In the genomic region with DNA sequence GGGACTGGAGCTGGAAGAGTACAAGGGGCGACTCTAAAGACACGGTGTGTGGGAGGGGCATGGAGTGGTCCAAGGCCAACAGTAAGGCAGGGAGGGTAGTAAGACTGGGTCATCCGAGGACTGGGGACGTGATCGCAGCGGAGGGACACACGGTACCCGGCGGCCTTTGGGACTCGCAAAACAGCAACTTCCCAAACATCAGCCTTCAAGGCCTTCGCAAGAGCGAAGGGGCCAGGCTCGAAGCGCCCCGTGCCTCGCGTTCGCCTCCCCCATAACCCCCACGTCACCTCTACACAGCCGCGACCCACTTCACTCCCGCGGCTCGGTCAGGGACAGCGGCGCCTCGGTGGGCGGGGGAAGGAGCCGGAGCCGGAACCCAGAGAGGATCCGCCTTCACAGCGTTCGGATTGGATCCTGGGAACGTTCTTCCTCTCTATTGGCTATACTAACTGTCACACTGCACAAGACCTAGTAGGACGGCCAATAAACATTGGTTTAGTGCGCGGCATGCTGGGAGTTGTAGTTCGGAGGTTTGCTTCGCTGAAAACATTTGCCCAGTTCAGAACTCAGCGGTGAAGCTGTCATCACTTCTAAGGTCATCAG, we compare ENCODE assay signal across 8 mouse cellular contexts. TPM values are rescaled to one million over a fixed set of nuclear protein-coding genes. Genes with fewer than 3 reads are reported as not detected.
DNase-seq lines count a peak whose midpoint lies in the region; ATAC-seq and TF ChIP-seq lines count a peak whose summit lies in the region.

A gene (minus strand): TSS at position 345 of the 603 bp plus-strand sequence.

- H3K79me2 ChIP-seq in C2C12 (ENCODE audit: control insufficient read depth, insufficient read depth): peaks cover 13% of the 10 kb centered on the region
- no peaks in the 10 kb centered on the region for H3K79me2 ChIP-seq in liver, adult 2 months (ENCODE audit: control insufficient read depth, insufficient read depth, low read length)
- H3K79me2 ChIP-seq in myocyte (ENCODE audit: control insufficient read depth, insufficient read depth): peaks cover 7% of the 10 kb centered on the region

- no peaks in the 10 kb centered on the region for H3K9me3 ChIP-seq in erythroblast, embryonic 14.5 days (ENCODE audit: control insufficient read depth, low read length)
- no peaks in the 10 kb centered on the region for H3K9me3 ChIP-seq in heart, embryonic 11.5 days (replicated peaks; ENCODE audit: control insufficient read depth, low read length)
- H3K9me3 ChIP-seq in kidney, embryonic 16.5 days (ENCODE audit: low read length): no peaks in the 10 kb centered on the region

- TF ChIP-seq CTCF in C2C12 (IDR thresholded peaks at IDR 0.05; ENCODE audit: control insufficient read depth, insufficient read depth, insufficient read length): no peak
- TF ChIP-seq CTCF in brain, embryonic 14.5 days (IDR thresholded peaks at IDR 0.05; ENCODE audit: borderline replicate concordance, extremely low read depth, insufficient read depth, insufficient read length): no peak
- TF ChIP-seq CTCF in liver, adult 2 months (IDR thresholded peaks at IDR 0.05; ENCODE audit: low read depth, low read length): no peak

- H3K4me2 ChIP-seq in heart, embryonic 11.5 days: peak within 1 kb of the TSS; percentile 75
- H3K4me2 ChIP-seq in kidney, embryonic 16.5 days (replicated peaks; ENCODE audit: low read depth, low read length): peak within 1 kb of the TSS; percentile 77
- peak within 1 kb of the TSS; percentile 93 for H3K4me2 ChIP-seq in myocyte (ENCODE audit: low read depth)

- no peaks in the 10 kb centered on the region for H3K79me3 ChIP-seq in C2C12 (ENCODE audit: low read depth)

- under 1% methylated on average over 40 of the region's 40 CpGs for WGBS in heart, embryonic 11.5 days (ENCODE audit: insufficient replicate concordance)
- under 1% methylated on average over 40 of the region's 40 CpGs for WGBS in kidney, embryonic 16.5 days
- WGBS in liver, adult 2 months: 1% methylated on average over 40 of the region's 40 CpGs

- peak; percentile 99 for ATAC-seq in heart, embryonic 11.5 days (replicated peaks; ENCODE audit: insufficient number of reproducible peaks, low FRiP score, low TSS enrichment)
- ATAC-seq in kidney, embryonic 16.5 days (ENCODE audit: low FRiP score, low TSS enrichment): peak; percentile 100

- H3K9ac ChIP-seq in heart, embryonic 11.5 days (ENCODE audit: low read depth, low read length): peak within 1 kb of the TSS; percentile 88
- H3K9ac ChIP-seq in kidney, embryonic 16.5 days (replicated peaks; ENCODE audit: low read length): peak within 1 kb of the TSS; percentile 85
- peak within 1 kb of the TSS; percentile 85 for H3K9ac ChIP-seq in liver, adult 2 months (ENCODE audit: low read depth, low read length)

- peak within 1 kb of the TSS; percentile 57; the same call in 1 of the 2 replicates for H3K27ac ChIP-seq in heart, embryonic 11.5 days (ENCODE audit: low read depth, low read length)
- H3K27ac ChIP-seq in kidney, embryonic 16.5 days (ENCODE audit: low read length): peak within 1 kb of the TSS; percentile 5; the same call in 1 of the 2 replicates
- peak within 1 kb of the TSS; percentile 57 for H3K27ac ChIP-seq in liver, adult 2 months (replicated peaks; ENCODE audit: insufficient read depth, low read depth, low read length)

- peak within 1 kb of the TSS; percentile 52 for H3K4me3 ChIP-seq in C2C12 (ENCODE audit: insufficient read depth, poor library complexity, severe bottlenecking)
- H3K4me3 ChIP-seq in erythroblast, embryonic 14.5 days (replicated peaks): peak within 1 kb of the TSS; percentile 81
- H3K4me3 ChIP-seq in heart, embryonic 11.5 days (ENCODE audit: low read depth, low read length): peak within 1 kb of the TSS; percentile 73
- peak within 1 kb of the TSS; percentile 80 for H3K4me3 ChIP-seq in kidney, embryonic 16.5 days (ENCODE audit: low read length)
- H3K4me3 ChIP-seq in liver, adult 2 months (ENCODE audit: insufficient read depth, low read depth, low read length): peak within 1 kb of the TSS; percentile 73
- peak within 1 kb of the TSS; percentile 76 for H3K4me3 ChIP-seq in myocyte

- peak; percentile 99 for DNase-seq in brain, embryonic 14.5 days (ENCODE audit: low read depth)
- peak; percentile 98 for DNase-seq in liver, adult 2 months (ENCODE audit: extremely low read depth, low read depth, low spot score)
- peak; percentile 97 for DNase-seq in splenic B cell, adult 2 months (ENCODE audit: low read depth, low spot score)

- peaks cover 48% of the 10 kb centered on the region for H3K4me1 ChIP-seq in erythroblast, embryonic 14.5 days (ENCODE audit: control insufficient read depth)
- peaks cover 9% of the 10 kb centered on the region; the same call in 1 of the 2 replicates for H3K4me1 ChIP-seq in heart, embryonic 11.5 days (ENCODE audit: control insufficient read depth, insufficient read depth, low read length)
- peaks cover 15% of the 10 kb centered on the region for H3K4me1 ChIP-seq in kidney, embryonic 16.5 days (ENCODE audit: insufficient read depth, low read length)
- peaks cover 10% of the 10 kb centered on the region for H3K4me1 ChIP-seq in liver, adult 2 months (ENCODE audit: control insufficient read depth, insufficient read depth, low read length)

- peak within 1 kb of the TSS; percentile 84 for H3ac ChIP-seq in C2C12 (ENCODE audit: control insufficient read depth, insufficient read length, low read depth)
- peak within 1 kb of the TSS; percentile 50 for H3ac ChIP-seq in myocyte (ENCODE audit: control insufficient read depth, insufficient read length)

- peak; percentile 65; the same call in 1 of the 2 replicates for TF ChIP-seq POLR2A in brain, embryonic 14.5 days (IDR thresholded peaks at IDR 0.05; ENCODE audit: borderline replicate concordance, extremely low read depth, insufficient read depth, insufficient read length, poor library complexity, severe bottlenecking)
- peak; percentile 82; the same call in 1 of the 2 replicates for TF ChIP-seq POLR2A in liver, adult 2 months (IDR thresholded peaks at IDR 0.05; ENCODE audit: extremely low read depth, insufficient read depth, low read length)
- peak; percentile 86 for TF ChIP-seq POLR2A in myocyte (IDR thresholded peaks at IDR 0.05; ENCODE audit: insufficient read length, low read depth)

- no peaks in the 10 kb centered on the region for H3K27me3 ChIP-seq in C2C12 (ENCODE audit: control insufficient read depth, insufficient read depth, insufficient read length)
- H3K27me3 ChIP-seq in erythroblast, embryonic 14.5 days (ENCODE audit: control insufficient read depth): no peaks in the 10 kb centered on the region
- H3K27me3 ChIP-seq in heart, embryonic 11.5 days (ENCODE audit: control insufficient read depth, insufficient read depth, low read length): no peaks in the 10 kb centered on the region
- H3K27me3 ChIP-seq in kidney, embryonic 16.5 days (ENCODE audit: insufficient read depth, low read length): no peaks in the 10 kb centered on the region
- H3K27me3 ChIP-seq in liver, adult 2 months (ENCODE audit: control insufficient read depth, insufficient read depth, low read length): no peaks in the 10 kb centered on the region
- no peaks in the 10 kb centered on the region for H3K27me3 ChIP-seq in myocyte (ENCODE audit: control insufficient read depth, insufficient read depth, insufficient read length)
- no peaks in the 10 kb centered on the region for H3K27me3 ChIP-seq in splenic B cell, adult 2 months (ENCODE audit: control insufficient read depth, insufficient read depth, low read length, poor library complexity, severe bottlenecking)

- H3K36me3 ChIP-seq in C2C12 (ENCODE audit: control insufficient read depth, insufficient read depth) (no peaks in the 10 kb centered on the region), myocyte (ENCODE audit: control insufficient read depth, insufficient read depth) (no peaks in the 10 kb centered on the region)
- H3K36me3 ChIP-seq in erythroblast, embryonic 14.5 days (ENCODE audit: control insufficient read depth): peaks cover 72% of the 10 kb centered on the region
- H3K36me3 ChIP-seq in heart, embryonic 11.5 days (ENCODE audit: control insufficient read depth, insufficient read depth, low read length): peaks cover 10% of the 10 kb centered on the region
- H3K36me3 ChIP-seq in kidney, embryonic 16.5 days (ENCODE audit: insufficient read depth, low read length): peaks cover 16% of the 10 kb centered on the region
- no peaks in the 10 kb centered on the region; the same call in 1 of the 2 replicates for H3K36me3 ChIP-seq in liver, adult 2 months (ENCODE audit: control insufficient read depth, insufficient read depth, low read length)
- no peaks in the 10 kb centered on the region; the same call in 1 of the 2 replicates for H3K36me3 ChIP-seq in splenic B cell, adult 2 months (ENCODE audit: control insufficient read depth, insufficient read depth, low read length, poor library complexity, severe bottlenecking)

TF ChIP-seq in C2C12, 6 proteins besides CTCF, POLR2A, EP300 and RAD21:
- TF ChIP-seq MAX (IDR thresholded peaks at IDR 0.05): peak; percentile 10
- TF ChIP-seq FOSL1 (IDR thresholded peaks at IDR 0.05; ENCODE audit: insufficient read depth, low read length, poor library complexity, severe bottlenecking): no peak
TF ChIP-seq in C2C12: peak in this region for 1.

TF ChIP-seq in myocyte, 11 proteins besides CTCF, POLR2A, EP300 and RAD21:
- TF ChIP-seq POLR2AphosphoS2 (IDR thresholded peaks at IDR 0.05; ENCODE audit: insufficient read length, low read depth) (peak; percentile 77), REST (IDR thresholded peaks at IDR 0.05; ENCODE audit: insufficient read depth, insufficient read length) (peak; percentile 6), TCF12 (IDR thresholded peaks at IDR 0.05; ENCODE audit: insufficient read depth, poor library complexity, severe bottlenecking) (no peak), MYOG (IDR thresholded peaks at IDR 0.05; ENCODE audit: control insufficient read depth in 1 of 3, insufficient read depth in 1 of 3, insufficient read length in 2 of 3, low read depth in 2 of 3) (peak in 2 of 3 experiments; percentile 2 to 13)

RNA-seq across cellular contexts. Expression of the gene that starts here (rescaled TPM):
- polyA plus RNA-seq in C2C12 (2012; fragmentation: generic; extraction: Trizol) (4.8 TPM), myocyte (2012; fragmentation: generic; extraction: Trizol) (7.2 TPM)
- 8.1 and 12.2 TPM in 2 replicates for polyA plus RNA-seq in brain, embryonic 14.5 days (2012; rRNA removed)
- polyA plus RNA-seq in erythroblast, embryonic 14.5 days (2012): 1.8 and 2.0 TPM in 2 replicates
- 10.9 and 13.7 TPM in 2 replicates for polyA plus RNA-seq in heart, embryonic 11.5 days (2014; fragmentation: Nextera tagmentation; extraction: Ambion mirVana)
- 9.5 and 9.8 TPM in 2 replicates for polyA plus RNA-seq in kidney, embryonic 16.5 days (2015; fragmentation: Nextera tagmentation; extraction: Ambion mirVana)
- total RNA-seq in liver, adult 2 months (2014; rRNA removed): 3.7 and 4.5 TPM in 2 replicates
- 9.7 and 13.0 TPM in 2 replicates for polyA plus RNA-seq in liver, adult 2 months (2012; rRNA removed)

Comparison
In these comparisons a context has a peak if more than half of its experiments do, and no peak if none do; other contexts are left out.
1. Peak in every context shown above with its lines: DNase-seq, ATAC-seq, H3K4me3 ChIP-seq and H3K27ac ChIP-seq.
2. H3K27ac ChIP-seq: peak in every context shown above with its lines; median percentile 57 in heart, embryonic 11.5 days; 57 in liver, adult 2 months; 5 in kidney, embryonic 16.5 days.